Mouse (Mus musculus) bone marrow, adult 2 months (tissue): ENCODE results near the gene Rrn3. TPM values are rescaled to one million over a fixed set of nuclear protein-coding genes. Genes with fewer than 3 reads are reported as not detected.

Experiments
- H3K27ac ChIP-seq: fragments of 200-500 bp; 2 replicates; pipeline ENCODE4 v1.5.1; 2012; ENCODE audit warnings: low read depth, mild to moderate bottlenecking, control low read depth, inconsistent platforms, low read length; ENCODE audit not compliant: control insufficient read depth, poor library complexity, insufficient read depth
- H3K4me1 ChIP-seq: fragments of 200-500 bp; 2 replicates; pipeline ENCODE4 v1.6.1; 2011; ENCODE audit warnings: low read length; ENCODE audit not compliant: control insufficient read depth, insufficient read depth
- H3K4me3 ChIP-seq: fragments of 200-500 bp; replicated peaks from 2 replicates; pipeline ENCODE3; 2011; ENCODE audit warnings: mild to moderate bottlenecking, low read depth, low read length, control low read depth; ENCODE audit not compliant: control insufficient read depth
- CTCF ChIP-seq: fragments of 200-500 bp; IDR thresholded peaks from 2 replicates; pipeline ENCODE4 v1.5.1; 2011; ENCODE audit warnings: low read length, control low read depth; ENCODE audit not compliant: control insufficient read depth, insufficient read depth
- POLR2A ChIP-seq: fragments of 200-500 bp; IDR thresholded peaks from 2 replicates; pipeline ENCODE4 v1.6.1; 2011; ENCODE audit warnings: low read depth, mild to moderate bottlenecking, control low read depth, low read length, borderline replicate concordance; ENCODE audit not compliant: control insufficient read depth
- WGBS: fragments of 180-500 bp; shearing (Covaris S2); methylation state at CpG from one replicate; pipeline ENCODE4 v1.1.7; 2018; 5-methylcytosine and 5-hydroxymethylcytosine counted together
- polyA plus RNA-seq: library from polyadenylated mRNA; stranded (reverse); fragments of >200 nt; gene quantifications from 2 replicates; pipeline ENCODE4 v1.2.4, GENCODE M21; 2011; ENCODE audit warnings: low replicate concordance; ENCODE audit not compliant: missing spikeins, insufficient read depth, insufficient read length

The Rrn3 gene
- polyA plus RNA-seq, 1 experiment, result 20.5 TPM

DNA sequence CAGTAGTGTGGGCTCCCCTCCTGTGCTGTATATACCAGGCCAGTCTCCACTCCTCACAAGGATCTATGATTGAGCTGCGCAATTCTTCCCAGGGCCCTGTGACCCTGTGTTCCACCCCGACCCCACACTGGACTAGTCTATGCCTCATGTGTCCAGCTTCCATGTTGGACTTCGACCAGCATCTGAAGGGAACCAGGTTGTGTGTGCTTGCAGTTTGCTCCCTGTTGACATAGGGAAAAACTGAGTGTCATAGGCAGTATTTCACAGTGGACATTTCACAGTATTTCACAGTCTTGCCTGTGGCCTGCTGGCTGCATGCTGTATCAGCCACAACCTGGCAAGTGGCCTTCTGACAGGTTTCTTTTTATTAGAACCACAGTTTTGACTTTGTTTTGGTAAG is 32.7 kb downstream of the Rrn3 start:
- Histone ChIP-seq H3K4me1 (no peaks in the 10 kb centered on the region; the same call in 1 of the 2 replicates), H3K27ac (no peak overlapping the region), H3K4me3 (no peak overlapping the region)
- TF ChIP-seq CTCF, result no peak
- 91% methylated on average over 3 of the region's 3 CpGs for WGBS

DNA sequence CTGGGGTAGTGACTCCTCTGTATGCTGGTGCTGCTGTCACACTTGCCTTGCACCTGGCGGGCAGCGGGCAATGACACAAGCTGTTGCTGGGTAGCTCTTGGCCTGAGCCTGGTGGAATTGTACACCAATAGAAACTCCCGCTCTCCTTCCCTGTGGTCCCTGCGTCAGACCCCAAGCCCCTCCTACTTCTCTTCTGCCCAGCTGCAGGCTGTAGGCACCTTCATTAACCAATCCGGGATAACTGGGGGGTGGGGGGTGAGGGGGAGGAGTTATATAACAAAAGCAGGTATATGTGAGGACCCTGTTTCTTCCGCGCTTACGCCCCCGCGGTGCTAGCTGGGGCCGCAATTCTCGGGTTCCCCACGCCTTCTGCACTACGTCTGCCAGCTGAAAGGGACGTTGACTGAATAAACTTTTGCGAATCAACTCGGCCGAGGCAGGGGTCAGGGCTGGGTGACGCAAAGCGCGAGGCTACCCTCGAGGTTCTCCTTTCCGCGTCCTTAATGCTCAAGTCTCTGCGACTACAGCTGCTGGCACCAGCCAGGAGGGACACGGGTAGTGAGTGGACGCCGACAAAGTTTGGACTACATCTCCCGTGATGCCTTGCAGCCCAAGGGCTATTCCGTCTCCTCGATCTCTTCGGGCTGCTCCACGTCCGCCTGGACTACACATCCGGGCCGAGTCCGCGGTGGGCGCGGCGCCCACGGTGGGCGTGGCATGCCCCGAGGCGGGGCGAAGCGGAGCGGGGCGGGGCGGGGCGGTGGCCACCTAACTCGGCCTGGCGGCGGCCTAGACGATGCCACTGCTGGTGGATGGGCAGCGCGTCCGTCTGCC is 38.3 kb downstream of the Rrn3 start, which contains the start of gene Ntan1:
Gene Ntan1, plus strand, starts transcription at position 286 of the 834 bp plus-strand sequence.
- Histone ChIP-seq H3K4me3 (peak within 1 kb of the TSS; percentile 81), H3K27ac (peak within 1 kb of the TSS; percentile 87), H3K4me1 (peaks cover 3% of the 10 kb centered on the region; the same call in 1 of the 2 replicates)
- TF ChIP-seq CTCF (no peak), POLR2A (peak; percentile 82; the same call in 1 of the 2 replicates)
- WGBS, result under 1% methylated on average over 56 of the region's 58 CpGs

DNA sequence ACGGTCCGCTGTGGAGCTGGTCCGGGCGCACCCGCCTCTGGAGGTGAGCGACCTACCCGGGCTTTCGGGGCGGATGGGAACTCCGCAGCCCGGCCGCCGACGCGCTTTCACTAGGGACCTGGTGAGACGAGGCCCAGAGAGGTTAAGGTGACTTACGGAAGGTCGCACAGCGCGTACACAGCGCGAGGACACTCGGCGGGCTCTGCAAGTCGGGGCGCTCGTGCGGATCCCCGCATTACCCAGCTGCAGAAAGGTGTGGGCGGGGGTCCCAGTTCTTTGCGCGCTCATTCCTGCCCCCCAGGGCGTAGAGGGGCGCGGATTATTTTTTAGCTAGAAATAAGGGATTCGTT is 38.9 kb downstream of the Rrn3 start:
- WGBS, result under 1% methylated on average over 35 of the region's 36 CpGs
- H3K4me3 ChIP-seq, result peak overlapping the region; percentile 81
- H3K27ac ChIP-seq, result peak overlapping the region; percentile 71
- TF ChIP-seq CTCF, result no peak
- TF ChIP-seq POLR2A, result no peak
- H3K4me1 ChIP-seq, result peaks cover 3% of the 10 kb centered on the region; the same call in 1 of the 2 replicates

DNA sequence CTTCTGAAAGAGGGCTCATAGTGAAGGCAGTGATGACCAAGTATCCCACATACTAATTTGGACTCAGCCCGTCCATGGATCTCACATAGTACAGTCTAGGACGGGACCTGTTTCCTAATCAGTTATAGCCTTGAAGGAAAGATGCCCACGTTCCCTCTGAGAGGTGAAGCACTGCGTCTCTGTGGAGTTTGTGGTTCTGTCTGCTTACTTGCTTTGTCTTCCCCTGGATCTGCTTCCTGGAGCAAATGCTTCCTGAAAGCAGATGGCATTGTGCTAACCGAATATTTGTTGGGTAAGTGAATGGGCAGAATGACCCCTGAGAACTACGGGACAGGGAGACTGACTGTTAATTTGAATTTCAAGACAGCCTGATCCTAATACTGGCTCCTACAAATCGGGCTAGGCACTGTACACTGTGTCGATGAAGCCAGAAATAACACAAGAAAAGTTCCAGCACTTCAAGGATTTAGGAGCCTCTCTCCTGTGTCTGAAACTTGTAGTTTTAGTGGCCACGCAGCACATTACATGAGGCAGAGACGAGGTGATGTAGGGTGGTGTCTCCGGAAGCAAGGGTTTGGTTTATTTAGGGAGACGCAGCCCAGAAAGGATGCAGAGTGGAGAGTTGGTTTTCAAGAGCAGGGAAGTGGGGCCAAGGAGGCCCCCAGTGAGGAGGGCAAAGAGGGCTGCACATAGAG is 39.4 kb downstream of the Rrn3 start:
- H3K4me3 ChIP-seq, result peak overlapping the region; percentile 81
- WGBS, result 5% methylated on average over 12 of the region's 12 CpGs
- peaks cover 3% of the 10 kb centered on the region; the same call in 1 of the 2 replicates for H3K4me1 ChIP-seq
- no peak overlapping the region for H3K27ac ChIP-seq
- TF ChIP-seq POLR2A (no peak), CTCF (no peak)

DNA sequence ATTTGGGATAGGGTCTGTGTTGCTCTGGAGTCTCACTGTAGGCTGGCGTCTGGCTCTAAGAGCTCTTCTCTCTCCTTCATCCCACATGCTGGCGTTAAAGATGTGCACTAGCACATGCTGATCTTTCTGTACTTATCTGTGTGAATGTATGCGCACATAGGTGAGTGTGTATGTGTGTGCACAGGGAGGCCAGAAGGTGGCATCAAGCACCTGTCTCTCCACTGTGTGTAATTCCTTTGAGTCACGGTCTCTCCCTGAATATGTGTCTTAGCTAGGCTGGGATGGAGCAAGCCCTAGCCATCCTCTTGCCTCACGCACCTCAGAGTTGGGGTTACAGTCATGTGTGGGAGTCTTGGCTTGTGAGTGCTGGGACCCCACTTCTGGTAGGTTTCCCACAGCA is 40.3 kb downstream of the Rrn3 start:
- WGBS, result 85% methylated on average over 5 of the region's 5 CpGs
- peaks cover 3% of the 10 kb centered on the region; the same call in 1 of the 2 replicates for H3K4me1 ChIP-seq
- no peak overlapping the region for H3K4me3 ChIP-seq
- TF ChIP-seq CTCF (no peak), POLR2A (no peak)
- no peak overlapping the region for H3K27ac ChIP-seq

DNA sequence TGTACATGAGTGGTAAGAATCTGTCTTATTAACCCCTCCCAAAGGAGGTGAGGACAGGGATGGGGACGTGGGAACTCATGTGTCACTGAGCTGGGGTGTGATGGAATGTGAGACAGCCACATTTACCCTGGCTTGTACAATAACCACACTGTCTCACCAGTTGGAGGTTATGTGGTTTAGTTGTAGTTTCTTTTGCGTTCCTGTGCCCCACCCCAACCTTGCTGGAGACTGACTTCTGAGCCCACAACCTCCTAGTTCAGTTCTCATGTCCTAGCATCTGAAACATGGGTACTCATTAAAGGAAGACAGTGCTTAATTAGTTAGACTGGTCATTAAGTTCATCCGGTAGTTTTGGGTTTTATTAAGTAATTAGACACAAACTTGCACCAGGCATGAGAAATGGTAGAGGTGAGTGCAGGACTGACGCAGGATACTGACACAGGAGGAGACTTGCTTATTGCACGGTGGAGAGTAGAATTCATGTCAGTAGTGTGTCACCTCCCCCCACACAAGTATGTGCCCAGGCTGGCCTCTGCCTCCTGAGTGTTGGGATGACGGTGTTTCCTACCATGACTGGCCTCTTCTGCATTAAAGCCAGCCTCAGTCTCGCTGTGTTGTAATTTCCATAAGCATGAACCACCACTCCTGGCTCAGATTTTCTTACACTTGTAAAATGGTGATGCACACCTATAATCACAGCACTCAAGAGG is 45.4 kb downstream of the Rrn3 start:
- TF ChIP-seq CTCF (no peak), POLR2A (no peak)
- Histone ChIP-seq H3K4me3 (no peak overlapping the region), H3K4me1 (no peaks in the 10 kb centered on the region), H3K27ac (no peak overlapping the region)
- WGBS, result 68% methylated on average over 7 of the region's 7 CpGs

DNA sequence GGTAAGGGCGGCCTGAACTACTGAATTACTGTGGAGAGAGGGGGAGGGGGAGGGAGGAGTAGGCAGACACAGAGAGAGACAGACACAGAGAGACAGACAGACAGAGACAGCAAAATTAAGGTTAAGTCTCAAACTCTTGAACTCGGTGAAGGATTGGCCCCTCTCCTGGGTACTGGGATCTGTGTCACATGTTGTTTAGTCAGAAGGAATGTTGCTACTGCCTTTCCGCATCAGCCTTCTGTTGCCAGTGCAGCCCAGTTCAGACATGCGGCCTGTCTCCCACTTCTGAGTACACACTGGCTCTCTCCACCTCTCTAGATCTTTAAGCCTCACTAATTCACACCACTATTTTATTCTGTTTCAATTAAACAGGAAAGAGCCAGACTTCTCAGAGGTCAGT is 46.0 kb downstream of the Rrn3 start:
- Histone ChIP-seq H3K4me1 (no peaks in the 10 kb centered on the region), H3K27ac (no peak overlapping the region), H3K4me3 (no peak overlapping the region)
- 82% methylated on average over 4 of the region's 4 CpGs for WGBS
- TF ChIP-seq POLR2A (no peak), CTCF (no peak)

DNA sequence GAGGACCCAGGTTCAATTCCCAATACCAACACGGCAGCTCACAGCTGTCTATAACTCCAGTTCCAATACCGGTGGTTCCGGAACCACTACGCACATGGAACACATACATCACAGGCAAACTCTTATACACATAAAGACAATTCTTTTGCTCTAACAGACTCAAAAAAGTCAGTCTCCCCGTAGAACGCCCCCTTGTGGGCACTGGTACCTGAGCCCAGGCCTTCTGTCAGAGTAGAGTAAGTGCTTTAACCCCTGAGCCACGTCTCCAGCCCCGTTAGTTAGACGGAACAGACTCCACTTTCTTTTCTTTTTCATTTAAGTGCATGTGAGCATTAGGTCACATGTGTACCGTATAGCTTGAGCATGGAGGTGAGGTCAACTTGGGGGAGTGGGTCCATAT is 49.9 kb downstream of the Rrn3 start:
- Histone ChIP-seq H3K4me1 (no peaks in the 10 kb centered on the region), H3K27ac (no peak overlapping the region), H3K4me3 (no peak overlapping the region)
- 88% methylated on average over 10 of the region's 10 CpGs for WGBS
- TF ChIP-seq POLR2A (no peak), CTCF (no peak)
